Mouse (Mus musculus) thymus, adult 2 months (tissue): ENCODE data around the gene Tgm2. TPM values are rescaled to one million over a fixed set of nuclear protein-coding genes. Genes with fewer than 3 reads are reported as not detected.

Source experiments
- DNase-seq: peaks from one replicate; pipeline ENCODE4 v3.0.0; 2021
- H3K27ac ChIP-seq: fragments of 200-500 bp; 2 replicates; pipeline ENCODE4 v1.5.1; 2012; ENCODE audit warnings: low read length, control low read depth; ENCODE audit not compliant: control insufficient read depth, insufficient read depth
- H3K27me3 ChIP-seq: fragments of 200-500 bp; 2 replicates; pipeline ENCODE4 v1.6.1; 2012; ENCODE audit warnings: mild to moderate bottlenecking, low read length, moderate library complexity, mixed read lengths; ENCODE audit not compliant: control insufficient read depth, insufficient read depth
- H3K36me3 ChIP-seq: fragments of 200-500 bp; 2 replicates; pipeline ENCODE4 v1.6.1; 2012; ENCODE audit warnings: mild to moderate bottlenecking, low read length, moderate library complexity; ENCODE audit not compliant: control insufficient read depth, insufficient read depth
- H3K4me1 ChIP-seq: fragments of 200-500 bp; replicated peaks from 2 replicates; pipeline ENCODE4 v1.6.1; 2012; ENCODE audit warnings: low read length; ENCODE audit not compliant: control insufficient read depth, insufficient read depth
- H3K4me3 ChIP-seq: fragments of 200-500 bp; 2 replicates; pipeline ENCODE4 v1.5.1; 2012; ENCODE audit warnings: mild to moderate bottlenecking, low read length, control low read depth, moderate library complexity; ENCODE audit not compliant: control insufficient read depth, insufficient read depth
- CTCF ChIP-seq: fragments of 200-500 bp; IDR thresholded peaks from 2 replicates; pipeline ENCODE4 v1.5.1; 2012; ENCODE audit warnings: mild to moderate bottlenecking, control low read depth, low read length, moderate library complexity, borderline replicate concordance; ENCODE audit not compliant: control insufficient read depth, poor library complexity, insufficient read depth; ENCODE audit errors: extremely low read depth
- POLR2A ChIP-seq: fragments of 200-500 bp; IDR thresholded peaks from 2 replicates; pipeline ENCODE4 v1.6.1; 2012; ENCODE audit warnings: mild to moderate bottlenecking, low read length, control low read depth, moderate library complexity; ENCODE audit not compliant: control insufficient read depth, poor library complexity, insufficient read depth; ENCODE audit errors: extremely low read depth
- WGBS: fragments of 180-500 bp; shearing (Covaris S2); methylation state at CpG from one replicate; pipeline ENCODE4 v1.1.7; 2018; 5-methylcytosine and 5-hydroxymethylcytosine counted together
- polyA plus RNA-seq: library from polyadenylated mRNA; depleted of rRNA; stranded (reverse); fragments of >200 nt; gene quantifications from 2 replicates; pipeline ENCODE4 v1.2.3, GENCODE M21; 2012

The Tgm2 gene
- polyA plus RNA-seq, 1 experiment: 37.6 TPM

- Histone ChIP-seq H3K27ac (no peak overlapping the region), H3K27me3 (no peaks in the 10 kb centered on the region), H3K4me3 (no peak overlapping the region), H3K4me1 (peaks cover 17% of the 10 kb centered on the region), H3K36me3 (no peaks in the 10 kb centered on the region)
- DNase-seq: no peak
- TF ChIP-seq CTCF: no peak
- no peak for TF ChIP-seq POLR2A
- WGBS: 96% methylated on average over 9 of the region's 9 CpGs
Observed at GRCm38 (mm10) chr2:158176763-158177162, 30.5 kb upstream of the Tgm2 start.

GRCm38 (mm10) chr2:158175433-158175832 lies 29.2 kb upstream of the Tgm2 start:
- WGBS: 7% methylated on average over 3 of the region's 3 CpGs
- Histone ChIP-seq H3K27me3 (no peaks in the 10 kb centered on the region), H3K4me1 (peaks cover 17% of the 10 kb centered on the region), H3K36me3 (no peaks in the 10 kb centered on the region), H3K4me3 (no peak overlapping the region), H3K27ac (no peak overlapping the region)
- DNase-seq: no peak
- TF ChIP-seq POLR2A: no peak
- no peak for TF ChIP-seq CTCF

DNA sequence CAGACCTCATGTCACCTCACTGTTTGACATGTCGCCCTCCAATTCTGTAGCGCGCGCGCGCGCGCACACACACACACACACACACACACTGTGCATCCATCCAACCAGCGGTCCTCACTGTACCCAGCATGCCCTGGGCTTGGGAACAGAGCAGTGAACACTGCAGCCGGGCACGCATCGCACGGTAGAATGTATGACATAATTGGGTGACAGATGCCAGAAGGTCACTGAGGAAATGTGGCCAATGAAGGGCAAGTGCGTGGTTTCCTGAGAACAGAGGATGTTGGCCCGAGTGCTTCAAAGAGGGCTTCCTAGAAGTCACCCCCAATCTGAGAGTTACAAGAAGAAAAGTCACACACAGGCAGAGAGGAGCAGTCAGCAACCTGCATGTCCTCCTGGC lies 28.7 kb upstream of the Tgm2 start:
- no peak overlapping the region for H3K27ac ChIP-seq
- H3K4me3 ChIP-seq: no peak overlapping the region
- TF ChIP-seq CTCF: no peak
- no peak for TF ChIP-seq POLR2A
- H3K36me3 ChIP-seq: no peaks in the 10 kb centered on the region
- no peaks in the 10 kb centered on the region for H3K27me3 ChIP-seq
- WGBS: 39% methylated on average over 15 of the region's 15 CpGs
- H3K4me1 ChIP-seq: peaks cover 17% of the 10 kb centered on the region
- no peak for DNase-seq

GRCm38 (mm10) chr2:158174438-158174837 lies 28.2 kb upstream of the Tgm2 start:
- no peak for DNase-seq
- peaks cover 16% of the 10 kb centered on the region for H3K4me1 ChIP-seq
- 26% methylated on average over 5 of the region's 5 CpGs for WGBS
- no peaks in the 10 kb centered on the region for H3K27me3 ChIP-seq
- H3K4me3 ChIP-seq: no peak overlapping the region
- no peak overlapping the region for H3K27ac ChIP-seq
- TF ChIP-seq CTCF: no peak
- H3K36me3 ChIP-seq: no peaks in the 10 kb centered on the region

- Histone ChIP-seq H3K36me3 (no peaks in the 10 kb centered on the region), H3K27ac (no peak overlapping the region), H3K4me1 (peaks cover 26% of the 10 kb centered on the region), H3K4me3 (no peak overlapping the region), H3K27me3 (no peaks in the 10 kb centered on the region)
- WGBS: 89% methylated on average over 2 of the region's 2 CpGs
- DNase-seq: no peak
- TF ChIP-seq CTCF (no peak), POLR2A (no peak)
Observed at GRCm38 (mm10) chr2:158170394-158170793, 24.2 kb upstream of the Tgm2 start.

DNA sequence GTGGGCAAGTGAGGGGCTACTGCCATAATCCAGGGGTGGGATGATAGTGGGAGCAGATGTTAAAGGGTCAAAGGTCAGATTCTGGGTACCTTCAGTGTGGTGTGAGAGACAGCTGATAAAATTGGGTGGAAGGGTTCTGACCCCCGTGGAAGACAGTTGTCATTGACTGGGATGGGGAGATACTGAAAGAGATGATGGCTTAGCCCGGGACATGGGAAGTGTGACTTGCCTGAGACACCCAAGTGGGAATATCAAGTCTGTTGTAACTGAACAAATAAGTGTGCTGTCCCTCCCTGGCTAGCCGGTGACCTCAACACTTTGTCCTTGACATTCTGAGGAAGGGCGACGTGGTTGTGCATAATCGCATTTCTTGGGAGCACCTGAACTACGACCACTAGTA lies 23.5 kb upstream of the Tgm2 start:
- no peak for DNase-seq
- TF ChIP-seq POLR2A: no peak
- no peak for TF ChIP-seq CTCF
- Histone ChIP-seq H3K4me1 (peaks cover 20% of the 10 kb centered on the region), H3K36me3 (no peaks in the 10 kb centered on the region), H3K4me3 (no peak overlapping the region), H3K27ac (no peak overlapping the region), H3K27me3 (no peaks in the 10 kb centered on the region)
- 97% methylated on average over 7 of the region's 7 CpGs for WGBS

- TF ChIP-seq CTCF (no peak), POLR2A (no peak)
- Histone ChIP-seq H3K36me3 (no peaks in the 10 kb centered on the region), H3K4me1 (peaks cover 17% of the 10 kb centered on the region), H3K4me3 (no peak overlapping the region), H3K27ac (peak overlapping the region; percentile 15; the same call in 1 of the 2 replicates), H3K27me3 (no peaks in the 10 kb centered on the region)
- DNase-seq: no peak
- WGBS: 93% methylated on average over 6 of the region's 6 CpGs
Observed at GRCm38 (mm10) chr2:158169351-158169750, 23.1 kb upstream of the Tgm2 start.
